Mouse (Mus musculus): ENCODE results near the gene Ppef2. TPM values are rescaled to one million over a fixed set of nuclear protein-coding genes. Genes with fewer than 3 reads are reported as not detected.

Gene Ppef2
- not detected for polyA plus RNA-seq (2014; fragmentation: Illumina TruSeq; extraction: RNeasy Lipid Tissue Mini Kit (QIAGEN cat#74804); ENCODE audit: low read depth, low replicate concordance)

DNA sequence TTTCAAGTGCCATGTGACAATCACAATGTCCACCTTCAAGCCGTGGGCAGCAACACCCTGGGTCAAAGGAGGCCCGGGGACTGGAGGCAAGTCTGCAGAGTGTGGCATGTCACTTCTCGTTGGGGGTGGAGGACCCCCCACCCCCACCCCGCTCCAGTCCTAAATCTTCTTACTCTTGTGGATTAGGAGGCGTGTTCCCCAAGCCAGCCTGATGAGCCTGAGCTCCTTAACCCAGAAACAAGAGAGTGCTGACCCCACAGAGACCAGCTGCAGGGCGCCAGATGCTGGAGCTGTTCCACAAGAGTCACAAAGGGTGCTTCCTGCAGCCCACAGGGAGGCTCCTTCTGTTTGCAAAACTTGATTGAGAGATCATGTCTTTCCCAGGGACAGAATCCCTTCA lies at the start of gene Ppef2:
Gene Ppef2 (minus strand): TSS at position 61 of the 400 bp plus-strand sequence.

DNA sequence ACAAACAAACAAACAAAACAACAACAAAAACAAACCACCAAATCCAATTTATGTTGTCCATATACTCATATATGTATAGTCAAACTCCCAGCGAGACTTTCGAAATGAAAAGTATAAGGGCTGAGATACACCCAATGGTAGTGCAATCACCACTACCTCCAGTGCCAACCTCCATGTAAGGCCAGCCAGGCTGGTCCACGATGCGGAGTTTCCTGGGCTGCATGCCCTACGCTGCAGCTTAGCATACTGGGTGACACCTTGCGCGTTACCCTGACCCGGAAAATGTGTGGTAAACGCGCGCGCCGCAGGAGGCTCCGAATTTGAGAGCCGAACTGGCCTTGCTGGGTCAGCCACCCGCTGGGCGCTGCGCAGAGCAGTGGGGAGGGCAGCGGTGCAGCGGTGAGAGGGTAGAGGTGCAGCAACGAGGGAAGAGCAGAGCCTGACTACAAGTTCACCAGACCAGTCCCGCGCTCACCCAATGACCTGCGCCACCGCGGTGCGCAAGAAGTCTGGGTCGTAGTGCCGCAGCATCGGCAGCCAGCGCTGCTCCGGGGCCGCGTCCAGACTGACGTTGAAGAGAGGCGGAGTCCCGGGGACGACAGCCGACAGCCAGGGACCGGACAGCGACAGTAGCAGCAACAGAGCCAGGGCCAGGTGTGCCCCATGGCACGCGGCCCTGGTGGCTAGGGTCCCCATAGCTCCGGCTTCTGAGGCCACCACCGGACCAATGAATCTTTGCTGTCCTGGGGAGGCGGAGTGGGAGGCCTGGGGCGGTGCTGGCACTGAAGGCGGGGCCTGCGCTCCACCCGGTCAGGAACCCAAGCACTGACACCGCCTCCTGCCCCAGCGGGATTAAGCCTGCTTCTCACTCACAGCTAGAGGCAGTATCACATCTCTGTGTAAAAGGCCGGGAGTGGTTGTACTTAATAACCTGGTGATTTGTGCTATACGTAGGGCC lies 21.6 kb upstream of the Ppef2 start, which contains the start of gene Naaa:
Gene Naaa (minus strand): TSS at position 734 of the 958 bp plus-strand sequence.

DNA sequence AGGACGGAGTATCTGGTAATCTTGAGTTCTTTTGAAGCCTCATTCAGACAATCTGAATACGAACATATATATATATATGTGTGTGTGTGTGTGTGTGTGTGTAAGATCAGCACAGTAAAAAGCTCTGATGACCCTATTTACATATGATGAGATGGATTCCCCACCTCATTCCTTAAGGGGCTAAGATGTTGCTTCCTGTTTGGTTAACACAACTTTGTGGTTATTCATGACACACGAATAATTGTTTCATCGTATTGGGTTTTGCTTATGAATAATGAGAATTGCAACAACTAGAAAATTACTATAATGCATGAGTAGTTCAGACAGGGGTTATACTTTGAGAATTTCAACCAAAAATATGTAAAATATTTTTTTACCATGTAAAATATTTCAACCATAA lies 40.8 kb downstream of the Ppef2 start, which contains the start of gene U90926:
Gene U90926 (minus strand): TSS at position 101 of the 400 bp plus-strand sequence.

Other genes with a start within 250 kb of the Ppef2 start
- 19.8 TPM for gene Cdkl2, start 212.4 kb downstream of the Ppef2 start, polyA plus RNA-seq (2014; fragmentation: Illumina TruSeq; extraction: RNeasy Lipid Tissue Mini Kit (QIAGEN cat#74804); ENCODE audit: low read depth, low replicate concordance)
- gene G3bp2, start 172.6 kb downstream of the Ppef2 start, polyA plus RNA-seq (2014; fragmentation: Illumina TruSeq; extraction: RNeasy Lipid Tissue Mini Kit (QIAGEN cat#74804); ENCODE audit: low read depth, low replicate concordance): 249 TPM
- 164 TPM for gene Uso1, start 118.3 kb downstream of the Ppef2 start, polyA plus RNA-seq (2014; fragmentation: Illumina TruSeq; extraction: RNeasy Lipid Tissue Mini Kit (QIAGEN cat#74804); ENCODE audit: low read depth, low replicate concordance)
- not detected for gene U90926, start 40.9 kb downstream of the Ppef2 start, polyA plus RNA-seq (2014; fragmentation: Illumina TruSeq; extraction: RNeasy Lipid Tissue Mini Kit (QIAGEN cat#74804); ENCODE audit: low read depth, low replicate concordance)
- gene Naaa, start 21.9 kb upstream of the Ppef2 start, polyA plus RNA-seq (2014; fragmentation: Illumina TruSeq; extraction: RNeasy Lipid Tissue Mini Kit (QIAGEN cat#74804); ENCODE audit: low read depth, low replicate concordance): 19.8 TPM
- 17.4 TPM for gene Sdad1, start 54.2 kb upstream of the Ppef2 start, polyA plus RNA-seq (2014; fragmentation: Illumina TruSeq; extraction: RNeasy Lipid Tissue Mini Kit (QIAGEN cat#74804); ENCODE audit: low read depth, low replicate concordance)
- 4.6 TPM for gene Cxcl9, start 71.8 kb upstream of the Ppef2 start, polyA plus RNA-seq (2014; fragmentation: Illumina TruSeq; extraction: RNeasy Lipid Tissue Mini Kit (QIAGEN cat#74804); ENCODE audit: low read depth, low replicate concordance)
- 22.9 TPM for gene Art3, start 75.5 kb upstream of the Ppef2 start, polyA plus RNA-seq (2014; fragmentation: Illumina TruSeq; extraction: RNeasy Lipid Tissue Mini Kit (QIAGEN cat#74804); ENCODE audit: low read depth, low replicate concordance)
- gene Cxcl10, start 92.6 kb upstream of the Ppef2 start, polyA plus RNA-seq (2014; fragmentation: Illumina TruSeq; extraction: RNeasy Lipid Tissue Mini Kit (QIAGEN cat#74804); ENCODE audit: low read depth, low replicate concordance): 7.6 TPM
- gene Nup54, start 178.9 kb upstream of the Ppef2 start, polyA plus RNA-seq (2014; fragmentation: Illumina TruSeq; extraction: RNeasy Lipid Tissue Mini Kit (QIAGEN cat#74804); ENCODE audit: low read depth, low replicate concordance): 38.8 TPM